Mouse (Mus musculus) ZHBTc4 (cell line): Measurements from ENCODE around the gene Galnt7.

Source experiments
- DNase-seq: peaks from one replicate; pipeline ENCODE4 v3.0.0-alpha.2; 2011; ENCODE audit warnings: low read depth, low spot score

Gene Galnt7

DNA sequence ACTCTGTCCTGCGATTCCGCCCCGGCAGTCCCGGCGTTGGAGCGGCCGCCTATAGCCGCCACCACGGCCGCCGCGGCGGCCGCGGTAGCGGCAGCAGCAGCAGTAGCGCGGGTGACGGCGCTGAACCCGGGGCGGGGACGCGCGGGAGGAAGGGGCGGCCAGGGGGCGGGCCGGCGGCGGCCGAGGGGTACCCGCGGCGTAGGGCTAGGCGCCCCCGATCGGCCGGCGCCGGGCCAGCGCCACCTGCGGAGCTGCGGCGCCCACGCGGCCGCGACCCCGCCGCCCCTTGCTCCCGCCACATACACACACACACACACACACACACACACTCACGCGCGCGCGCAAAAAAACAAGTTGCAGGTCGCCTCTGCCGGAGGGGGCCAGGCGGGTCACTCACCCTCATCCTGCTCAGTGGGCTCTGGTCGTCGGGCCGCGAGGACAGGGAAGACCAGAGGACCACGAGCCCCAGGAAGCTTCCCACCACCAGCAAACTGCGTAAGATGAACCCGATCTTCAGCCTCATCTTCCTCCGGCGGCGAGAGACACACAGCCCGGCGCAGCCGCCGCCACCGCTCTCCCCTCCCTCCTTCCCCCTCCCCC lies at the start of gene Galnt7:
Galnt7 (minus strand) TSS at position 577 of the 600 bp plus-strand sequence.
- peak; percentile 66 for DNase-seq

DNA sequence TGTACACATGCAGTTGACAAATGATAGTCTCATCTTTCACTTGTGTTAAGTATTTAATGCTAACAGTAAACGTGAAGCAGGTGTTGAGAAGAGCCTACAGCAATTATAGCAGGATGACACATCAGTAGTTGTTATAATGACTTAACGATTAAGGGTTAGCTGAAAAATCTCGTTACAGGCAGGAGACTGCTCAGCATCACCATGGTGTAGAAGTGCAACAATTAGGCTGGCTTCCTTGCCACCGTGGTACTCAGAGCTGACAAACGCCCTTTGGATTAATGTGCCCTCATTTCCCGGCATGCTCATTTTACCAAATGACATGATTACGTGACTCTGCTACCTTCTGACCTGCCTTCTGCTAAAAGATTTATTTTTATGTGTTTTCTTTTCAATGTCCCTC lies 35.8 kb upstream of the Galnt7 start:
- no peak for DNase-seq

DNA sequence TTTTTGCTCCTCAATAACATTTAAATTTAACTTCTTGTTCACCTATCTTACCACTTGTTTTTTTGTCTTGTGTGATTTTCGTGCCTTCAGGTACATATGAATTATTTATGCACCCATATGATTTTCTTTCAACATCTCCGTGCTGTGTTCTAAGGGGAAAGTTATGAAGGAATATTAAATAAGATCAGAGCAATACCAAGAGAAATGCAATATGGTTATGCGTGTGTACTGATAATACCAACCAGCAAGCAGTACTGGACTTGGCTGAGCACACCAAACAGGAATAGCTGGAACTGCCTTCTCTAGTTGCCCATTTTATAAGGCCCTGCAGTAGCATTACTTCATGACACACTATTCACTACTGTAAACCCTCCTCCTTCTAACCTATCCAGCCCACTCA lies 33.0 kb upstream of the Galnt7 start:
- no peak for DNase-seq

DNA sequence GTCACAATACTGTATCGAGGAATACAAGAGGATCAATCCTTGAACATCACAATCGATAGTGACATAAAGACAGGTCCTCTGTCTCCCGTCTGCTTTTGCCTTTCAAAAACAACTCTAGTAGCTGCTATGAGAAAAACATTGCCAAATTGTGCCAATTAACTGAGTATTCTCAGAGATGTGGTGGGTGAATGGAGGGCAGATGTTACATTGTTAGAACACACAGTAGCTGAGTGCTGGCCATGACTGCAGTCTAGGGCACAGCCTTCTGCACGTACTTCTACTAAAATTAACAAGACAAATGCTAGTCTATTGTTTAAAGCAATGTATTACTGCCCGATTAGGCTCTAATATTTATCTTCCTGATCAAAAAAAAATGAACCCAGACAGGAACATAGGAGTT lies 27.2 kb upstream of the Galnt7 start:
- no peak for DNase-seq

DNA sequence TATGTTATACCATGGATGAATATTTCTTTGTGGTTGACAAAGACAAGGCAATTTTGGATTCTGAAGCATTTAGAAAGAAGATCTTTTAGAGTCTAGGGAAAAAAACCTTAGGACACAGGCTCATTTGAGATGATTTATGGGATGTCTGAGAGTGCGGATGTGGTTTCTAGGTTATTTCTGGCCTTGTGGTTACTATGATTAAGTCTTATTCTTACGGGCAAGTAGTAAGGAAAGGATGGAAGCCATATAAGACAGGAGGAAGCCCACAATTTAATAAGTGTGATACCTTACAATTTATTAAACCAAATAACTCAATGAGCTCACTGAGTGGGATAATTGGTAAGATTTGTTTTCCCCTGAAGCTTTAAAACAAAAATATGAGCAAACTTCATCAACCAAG lies 11.3 kb upstream of the Galnt7 start:
- no peak for DNase-seq

DNA sequence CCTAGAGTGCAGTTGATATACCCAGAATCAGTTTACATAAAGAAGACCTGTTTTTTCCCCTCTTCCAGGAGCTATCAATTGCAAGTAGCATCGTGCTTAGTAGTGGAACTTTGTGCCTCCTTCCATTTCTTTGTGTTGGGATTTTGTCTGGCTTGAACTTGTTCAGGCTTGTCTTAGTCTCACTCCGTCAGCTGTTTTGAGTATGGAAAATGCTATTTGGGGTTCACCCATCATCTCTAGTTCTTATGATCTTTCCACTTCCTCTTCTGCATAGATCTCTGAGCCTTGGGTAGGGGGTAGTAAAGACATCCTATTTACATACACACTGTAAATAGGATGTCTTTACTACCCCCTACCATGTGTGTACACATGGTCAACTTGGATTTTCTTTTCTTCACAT lies 7.2 kb upstream of the Galnt7 start:
- DNase-seq: no peak

DNA sequence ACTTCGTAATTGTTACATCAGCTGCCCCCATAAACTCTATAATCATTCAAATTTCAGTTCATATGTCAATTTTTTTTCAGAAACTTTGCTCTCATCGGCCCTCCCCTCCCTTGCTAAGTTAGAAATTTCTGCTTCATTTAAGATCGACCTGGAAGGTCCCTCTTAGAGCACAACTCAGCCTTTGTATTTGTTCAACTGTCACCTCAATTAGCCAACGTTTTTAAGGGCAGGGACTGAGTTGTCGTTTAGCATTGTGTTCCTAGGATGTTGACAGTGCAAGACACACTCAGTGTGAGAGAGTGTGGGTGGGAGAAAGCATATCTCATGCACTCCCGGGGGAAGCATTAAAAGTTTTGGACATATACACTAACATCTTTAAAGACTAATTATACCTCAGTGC lies 3.6 kb upstream of the Galnt7 start:
- DNase-seq: no peak

DNA sequence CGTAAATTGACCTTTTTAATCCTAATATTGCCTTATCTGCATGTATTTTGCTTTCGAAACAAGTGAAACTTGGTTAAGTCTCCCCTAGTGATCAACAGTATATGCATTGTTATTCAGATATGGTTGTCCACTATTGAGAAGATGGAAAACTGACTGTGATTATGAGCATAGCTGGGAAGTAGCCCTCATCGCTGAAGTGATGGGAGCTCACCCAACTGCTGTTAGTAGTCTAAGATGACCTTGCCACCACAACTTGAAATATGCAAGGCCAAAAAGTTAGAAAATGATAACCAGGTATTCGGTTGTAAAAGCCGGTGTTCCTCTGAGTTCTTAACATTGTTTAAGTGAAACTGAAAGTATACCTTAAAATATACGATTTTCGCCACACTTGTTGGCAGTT lies 1.3 kb upstream of the Galnt7 start:
- no peak for DNase-seq

DNA sequence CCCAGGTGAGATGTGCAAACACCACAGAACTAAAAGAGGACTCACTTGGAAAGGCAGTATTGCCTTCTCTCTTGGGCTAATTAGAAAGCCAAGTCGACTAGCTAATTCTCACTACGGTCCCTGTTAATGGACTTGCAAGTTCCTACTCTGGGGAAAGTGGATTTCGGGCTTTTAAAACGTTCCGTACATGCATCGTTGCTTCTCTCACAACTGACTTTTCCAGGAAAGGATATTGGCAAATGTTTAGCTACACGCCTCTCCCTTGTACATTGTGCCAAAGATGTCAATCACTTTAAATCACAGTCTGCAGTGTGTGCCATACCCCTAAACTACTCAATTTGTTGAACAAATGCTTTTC lies 915 bp upstream of the Galnt7 start:
- no peak for DNase-seq

DNA sequence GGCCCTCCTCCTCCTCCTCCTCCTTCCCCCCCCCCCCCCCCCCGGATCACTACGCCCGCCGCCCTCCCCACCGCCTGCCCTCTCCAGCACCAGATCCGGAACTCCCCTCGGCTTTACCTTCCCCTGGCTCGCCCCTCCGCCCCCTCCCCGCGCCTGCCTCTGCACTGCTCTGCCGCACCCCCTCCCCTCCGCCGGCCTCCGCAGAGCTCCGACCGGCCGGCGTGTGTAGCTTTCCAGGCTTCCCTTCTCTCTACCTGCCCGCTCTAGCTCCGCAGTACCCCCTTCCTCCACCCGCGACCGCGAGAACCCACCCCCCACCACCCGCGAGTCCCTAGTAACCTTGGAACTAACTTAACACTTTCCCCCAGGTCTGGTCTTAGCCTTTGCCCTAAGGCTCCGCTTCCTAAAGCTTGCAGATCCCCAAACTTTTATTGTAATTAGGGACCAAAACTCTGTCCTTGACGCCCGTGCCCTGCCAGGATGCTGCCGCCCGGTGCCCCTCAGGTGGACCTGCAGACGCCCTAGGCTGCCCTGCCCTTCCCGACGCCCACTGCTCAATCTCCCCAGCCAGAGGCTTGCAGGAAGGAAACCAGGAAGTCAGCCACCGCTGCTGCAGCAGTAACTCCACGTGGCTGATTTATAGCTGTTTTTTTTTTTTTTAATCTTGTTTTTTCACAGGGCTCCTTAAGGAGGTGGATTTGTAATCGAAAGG lies 380 bp upstream of the Galnt7 start:
- DNase-seq: peak; percentile 68

DNA sequence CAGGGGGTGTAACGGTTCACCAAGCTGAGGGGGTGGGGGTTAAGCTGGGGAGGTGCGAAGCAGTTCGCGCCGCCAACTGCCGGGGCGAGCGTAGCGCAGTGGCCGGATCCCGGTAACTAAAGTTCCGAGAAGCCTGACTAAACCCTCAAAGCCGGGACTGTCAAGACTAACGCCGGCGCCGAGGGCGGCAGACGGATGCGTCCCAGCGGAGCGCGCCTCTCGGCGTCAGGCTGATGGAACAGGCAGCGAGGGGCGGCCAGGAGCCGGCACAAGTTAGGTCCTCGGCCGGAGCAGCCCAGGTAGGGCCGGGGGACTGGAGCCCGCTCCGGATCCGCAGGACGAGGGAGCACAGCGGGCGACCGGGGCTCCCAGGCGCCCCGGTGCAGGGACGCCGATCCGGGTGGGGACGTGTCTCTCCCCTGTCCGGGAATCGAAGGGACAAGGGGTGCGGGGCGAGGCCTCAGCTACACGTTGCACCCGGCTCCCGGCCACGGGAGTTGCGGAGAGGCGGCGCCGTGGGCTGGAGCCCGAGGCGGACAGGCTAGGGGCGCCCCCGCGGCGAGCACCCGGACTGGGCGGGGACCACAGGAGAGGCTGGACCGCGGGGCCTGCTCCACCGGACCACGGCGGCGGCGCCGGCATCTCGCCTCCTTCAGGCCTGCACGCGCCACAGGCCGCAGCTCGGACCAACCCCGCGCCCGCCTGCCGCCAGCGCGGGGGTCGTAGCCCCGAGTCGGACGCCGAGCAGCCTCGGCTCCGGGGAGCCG lies 960 bp downstream of the Galnt7 start:
- peak; percentile 80 for DNase-seq

DNA sequence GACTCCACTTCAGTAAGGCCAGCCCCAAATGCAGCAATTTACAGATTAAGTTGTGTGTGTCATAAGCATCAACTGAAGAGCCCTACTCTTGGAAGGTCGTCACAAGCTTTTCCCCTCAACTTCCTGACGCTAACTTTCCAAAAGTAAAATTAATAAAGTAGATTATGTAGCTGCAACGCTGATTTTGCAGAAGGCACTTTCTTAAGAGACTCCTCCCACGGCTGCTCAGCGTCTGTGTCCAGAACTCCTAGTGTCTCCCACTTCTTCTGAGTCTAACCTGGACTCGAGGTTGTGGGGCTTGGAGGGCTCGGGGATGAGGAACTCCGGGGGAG lies 1.5 kb downstream of the Galnt7 start:
- DNase-seq: no peak

DNA sequence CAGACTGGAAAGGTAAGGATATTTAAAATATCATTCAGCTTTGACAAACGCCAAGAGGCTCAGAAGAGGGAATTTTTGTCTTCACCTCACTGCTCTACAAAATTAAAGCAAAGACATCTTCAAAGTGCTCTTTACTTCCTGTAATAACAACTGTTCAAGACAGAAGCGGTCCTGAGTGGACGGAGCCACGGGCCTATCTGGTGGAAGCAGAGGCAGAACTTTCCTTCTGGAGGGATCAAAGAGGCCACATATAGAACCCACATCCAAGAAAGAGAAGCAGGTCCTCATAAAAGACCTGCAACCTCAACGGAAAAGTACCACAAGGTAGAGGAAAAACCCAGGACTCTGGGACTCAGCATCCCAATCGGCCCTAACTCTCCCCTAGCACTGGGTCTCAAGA lies 2.6 kb downstream of the Galnt7 start:
- no peak for DNase-seq

DNA sequence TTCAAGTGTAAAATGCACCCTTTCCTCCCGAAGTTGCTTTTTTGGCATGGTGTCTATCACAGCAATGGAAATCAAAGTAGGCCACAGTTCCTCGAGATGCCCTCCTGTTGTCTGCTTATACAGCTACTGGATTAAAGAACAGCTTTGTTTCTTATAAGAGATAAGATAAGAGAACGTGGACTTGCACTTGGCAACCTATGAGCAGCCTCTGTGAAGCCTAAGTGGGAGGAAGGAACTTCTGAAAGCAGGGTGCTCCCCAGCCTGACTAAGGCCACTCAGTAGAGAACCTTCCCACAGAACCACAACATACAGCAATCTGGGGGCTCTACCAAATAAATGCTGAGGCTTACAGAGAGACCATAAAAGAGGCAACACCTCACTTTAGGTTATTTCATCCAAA lies 5.3 kb downstream of the Galnt7 start:
- DNase-seq: no peak

DNA sequence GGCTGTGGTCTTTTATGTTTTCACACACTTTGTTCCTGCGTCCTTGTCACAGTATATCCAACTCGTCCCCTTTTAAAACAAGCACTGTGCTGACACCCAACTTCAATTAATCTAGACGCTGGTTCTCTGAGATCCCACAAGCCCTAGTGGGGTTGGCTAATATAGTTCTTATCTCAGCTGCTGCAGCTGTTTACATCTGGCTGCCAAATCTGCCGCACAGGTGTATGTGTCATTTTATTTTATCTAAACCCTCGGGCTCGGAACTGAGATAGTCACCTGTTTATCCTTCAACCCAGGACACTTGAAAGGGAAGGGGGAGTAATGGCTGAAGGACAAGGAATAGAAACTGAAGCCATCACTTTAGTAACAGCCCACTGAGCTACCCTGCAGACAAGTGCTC lies 8.6 kb downstream of the Galnt7 start:
- no peak for DNase-seq

DNA sequence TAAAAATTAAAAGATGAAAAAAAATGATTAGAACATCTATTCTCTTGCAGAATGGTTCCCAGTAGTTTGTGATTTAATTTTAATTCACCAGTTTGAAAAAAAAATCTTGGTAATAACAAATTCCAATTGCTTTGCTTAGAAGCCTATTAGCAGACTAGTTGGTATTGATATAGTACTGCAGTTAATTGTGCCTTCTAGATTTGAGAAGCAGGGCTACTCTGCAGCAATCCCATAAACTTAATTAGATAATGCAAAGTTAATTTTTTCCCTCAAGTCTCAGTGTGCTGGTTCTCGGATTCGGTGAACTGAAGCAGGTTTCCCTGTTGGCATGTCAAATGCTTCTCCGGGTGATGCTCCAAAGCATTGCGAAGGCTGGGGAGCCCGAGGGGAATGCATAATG lies 10.1 kb downstream of the Galnt7 start:
- no peak for DNase-seq

DNA sequence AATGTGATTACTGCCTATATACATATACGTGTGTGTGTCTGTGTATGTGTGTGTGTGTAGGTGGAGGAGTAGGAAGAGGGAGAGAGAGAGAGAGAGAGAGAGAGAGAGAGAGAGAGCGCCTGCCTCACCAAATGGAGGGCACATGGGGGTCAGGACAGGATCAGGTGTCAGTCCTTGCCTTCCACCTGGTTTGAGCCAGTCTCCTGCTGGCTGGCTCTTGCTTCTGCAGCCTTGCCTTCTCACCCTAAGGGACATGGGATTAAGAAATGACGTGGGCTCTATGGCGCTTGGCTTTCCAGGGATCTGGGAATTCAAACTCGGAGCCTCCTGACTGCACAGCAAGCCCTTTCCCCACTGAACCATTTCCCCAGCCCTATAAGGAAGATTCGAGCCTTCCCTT lies 13.9 kb downstream of the Galnt7 start:
- DNase-seq: no peak

DNA sequence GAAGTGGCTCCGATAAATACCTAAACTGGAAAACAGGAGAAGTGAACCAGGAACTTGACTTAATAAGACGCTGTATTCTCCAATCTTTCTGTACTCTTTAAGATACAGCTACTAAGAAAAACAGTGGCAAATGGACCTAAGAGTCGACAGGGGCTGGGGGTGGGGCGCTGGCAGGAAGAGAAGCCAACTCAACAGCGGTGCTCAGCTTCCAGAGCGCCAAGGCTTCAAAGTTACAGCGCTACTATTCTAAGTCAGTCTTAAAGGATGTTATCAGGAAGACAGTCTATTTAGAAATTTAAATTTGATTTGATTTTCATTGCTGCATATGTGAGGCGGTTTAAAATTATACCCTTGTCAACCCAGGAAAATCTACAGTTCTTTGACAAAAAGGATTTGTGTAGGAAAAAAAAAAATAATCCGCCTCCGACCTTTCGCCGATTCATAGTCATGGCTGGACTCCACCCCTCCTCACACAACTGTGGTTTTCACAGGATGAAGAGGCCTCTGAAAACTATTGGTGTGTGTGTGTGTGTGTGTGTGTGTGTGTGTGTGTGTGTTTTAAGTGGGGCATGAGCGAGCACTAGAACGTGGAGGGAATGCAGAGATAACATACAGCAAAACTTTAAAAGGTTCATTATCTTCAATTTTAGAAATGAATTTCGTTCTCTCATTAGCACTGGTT lies 15.1 kb downstream of the Galnt7 start:
- DNase-seq: no peak

DNA sequence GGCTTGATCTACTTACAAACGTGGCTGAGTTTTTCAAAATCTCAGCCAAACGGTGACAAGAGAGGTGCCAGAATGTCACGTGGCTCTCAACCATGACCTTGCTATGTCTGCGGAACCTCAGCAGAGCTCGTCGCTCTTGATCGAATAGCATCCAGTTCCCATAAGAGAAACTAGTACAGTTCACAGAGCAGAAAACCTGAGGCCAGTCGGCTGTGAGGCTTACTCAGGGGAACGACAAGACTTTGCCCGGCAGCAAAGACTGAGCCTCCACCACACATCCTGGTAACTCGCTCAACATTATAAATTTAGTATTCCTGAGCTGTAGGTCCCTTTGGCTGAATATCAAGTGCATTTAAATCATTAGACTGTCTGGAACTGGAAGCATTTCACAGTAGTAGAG lies 16.1 kb downstream of the Galnt7 start:
- no peak for DNase-seq

DNA sequence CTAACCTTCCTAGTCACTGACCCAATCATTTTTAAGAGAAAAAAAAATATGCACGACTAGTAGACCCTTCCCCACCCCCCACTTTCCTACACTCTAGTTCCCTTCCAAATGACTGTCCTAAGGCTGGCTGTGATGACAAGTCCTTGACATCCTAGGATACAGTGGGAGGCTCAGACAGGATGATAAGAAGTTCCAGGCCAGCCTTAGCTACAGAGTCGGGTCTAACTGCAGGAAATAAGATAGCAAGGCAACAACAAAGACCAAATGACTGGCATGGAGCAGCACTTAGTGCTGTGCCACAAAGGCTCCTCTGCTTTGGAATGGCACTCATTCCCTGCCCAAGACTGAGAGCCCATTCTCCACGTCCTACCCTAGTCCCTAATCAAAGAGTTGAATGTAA lies 16.6 kb downstream of the Galnt7 start:
- DNase-seq: no peak

DNA sequence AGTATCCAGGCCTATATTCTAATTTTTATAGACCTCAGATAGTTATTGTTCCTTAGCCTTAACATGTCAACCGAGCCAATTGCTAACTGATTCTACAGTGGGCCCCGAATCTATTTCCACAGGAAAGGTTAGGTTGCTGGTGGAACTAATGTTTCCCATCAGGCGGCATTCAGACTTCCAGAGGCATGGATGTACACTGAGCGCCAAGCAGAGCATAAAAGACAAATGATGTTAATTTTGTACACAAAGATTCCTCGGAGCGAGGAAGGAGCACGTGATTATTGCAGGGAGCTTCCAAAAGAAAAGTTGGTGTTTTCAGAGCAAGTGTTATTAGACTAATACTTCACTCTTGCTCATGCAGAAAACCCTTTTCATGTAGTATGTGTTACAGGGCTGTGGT lies 21.1 kb downstream of the Galnt7 start:
- no peak for DNase-seq

DNA sequence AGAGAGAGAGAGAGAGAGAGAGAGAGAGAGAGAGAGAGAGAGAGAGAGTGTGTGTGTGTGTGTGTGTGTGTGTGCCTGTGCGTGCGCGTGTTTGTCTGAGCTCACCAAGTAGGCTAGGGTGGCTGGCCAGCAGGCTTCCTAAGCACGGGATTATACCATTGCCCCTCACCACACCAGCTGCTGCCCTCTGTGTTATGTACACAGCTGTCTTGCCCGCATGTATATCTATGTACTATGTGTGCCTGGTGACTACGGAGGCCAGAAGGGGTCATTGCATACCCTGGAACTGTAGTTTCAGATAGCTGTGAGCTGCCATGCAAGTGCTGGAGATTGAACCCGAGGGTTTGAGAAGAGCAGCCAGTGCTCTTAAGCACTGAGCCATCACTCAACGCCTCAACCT lies 22.7 kb downstream of the Galnt7 start:
- DNase-seq: no peak
